Mouse (Mus musculus) liver, embryonic 14.5 days (tissue): ENCODE measurements around the gene Gm17581. TPM values are rescaled to one million over a fixed set of nuclear protein-coding genes. Genes with fewer than 3 reads are reported as not detected.

Source experiments
- ATAC-seq: fragments of 200-750 bp; cut with Nextera tagmentation; 2 replicates; pipeline ENCODE4 v1.8.0; 2017; ENCODE audit warnings: moderate number of reproducible peaks, mild to moderate bottlenecking, moderate library complexity; ENCODE audit not compliant: insufficient read depth
- DNase-seq, 3 experiments: peaks; one replicate each; pipeline ENCODE4 v3.0.0-alpha.2; 2012 to 2013; ENCODE audit warnings: low read depth in 3 of 3, low spot score in 3 of 3
- H3K27ac ChIP-seq: fragments of 300-500 bp; sonication (generic); 2 replicates; pipeline ENCODE4 v1.5.1; 2014; ENCODE audit warnings: moderate library complexity, mild to moderate bottlenecking, control low read depth, inconsistent platforms
- H3K27me3 ChIP-seq: fragments of 300-500 bp; sonication (generic); 2 replicates; pipeline ENCODE4 v1.6.1; 2014; ENCODE audit warnings: mild to moderate bottlenecking, low read length, moderate library complexity; ENCODE audit not compliant: control insufficient read depth, insufficient read depth
- H3K36me3 ChIP-seq: fragments of 300-500 bp; sonication (generic); replicated peaks from 2 replicates; pipeline ENCODE4 v1.6.1; 2014; ENCODE audit warnings: low read depth; ENCODE audit not compliant: control insufficient read depth, insufficient read depth
- H3K4me1 ChIP-seq, 2 experiments: fragments of 200-500 bp in 1 of 2; fragments of 300-500 bp in 1 of 2; sonication (generic) in 1 of 2; replicated peaks; 2 replicates each; pipeline ENCODE4 v1.6.1; 2012 to 2014; ENCODE audit warnings: antibody characterized with exemption in 1 of 2, inconsistent platforms in 1 of 2, low read length in 1 of 2; ENCODE audit not compliant: control insufficient read depth in 2 of 2, insufficient read depth in 2 of 2
- H3K4me2 ChIP-seq: fragments of 300-500 bp; sonication (generic); 2 replicates; pipeline ENCODE4 v1.6.1; 2014; ENCODE audit warnings: low read depth, mild to moderate bottlenecking, control low read depth, moderate library complexity
- H3K4me3 ChIP-seq, 2 experiments: fragments of 200-500 bp in 1 of 2; fragments of 300-500 bp in 1 of 2; sonication (generic) in 1 of 2; 2 replicates each; pipeline ENCODE4 v1.5.1; 2012 to 2014; ENCODE audit warnings: low read depth in 2 of 2, low read length in 2 of 2, mild to moderate bottlenecking in 2 of 2, control low read depth in 1 of 2, inconsistent platforms in 1 of 2, moderate library complexity in 1 of 2; ENCODE audit not compliant: insufficient read depth in 1 of 2
- H3K9ac ChIP-seq: fragments of 300-500 bp; sonication (generic); replicated peaks from 2 replicates; pipeline ENCODE4 v1.6.1; 2014; ENCODE audit warnings: mild to moderate bottlenecking, control low read depth, moderate library complexity
- H3K9me3 ChIP-seq: fragments of 300-500 bp; sonication (generic); 2 replicates; pipeline ENCODE4 v1.6.1; 2016; ENCODE audit warnings: low read length, mixed read lengths; ENCODE audit not compliant: control insufficient read depth
- CTCF ChIP-seq: IDR thresholded peaks from 2 replicates; pipeline ENCODE4 v1.5.1; 2016; ENCODE audit warnings: antibody characterized with exemption, low read depth, control low read depth
- EP300 ChIP-seq: IDR thresholded peaks from 2 replicates; pipeline ENCODE4 v1.6.1; 2016; ENCODE audit warnings: antibody characterized with exemption, low read depth
- WGBS: fragments of 180-500 bp; shearing (Covaris S2); extraction: QIAGEN DNeasy Blood & Tissue Kit; methylation state at CpG from one replicate; pipeline ENCODE4 v1.1.7; 2014; ENCODE audit not compliant: insufficient replicate concordance; 5-methylcytosine and 5-hydroxymethylcytosine counted together
- polyA plus RNA-seq, 2 experiments: library from polyadenylated mRNA; depleted of rRNA in 1 of 2; stranded (reverse) in 1 of 2; unstranded in 1 of 2; fragments of >200 nt; fragmentation: Nextera tagmentation in 1 of 2; extraction: Ambion mirVana in 1 of 2; gene quantifications; 2 replicates each; pipeline versions ENCODE4 v1.2.1 to v1.2.3; 2012 to 2014

Gene Gm17581
- polyA plus RNA-seq, 2 experiments: not detected

- Histone ChIP-seq H3K27ac (no peak overlapping the region), H3K9me3 (no peaks in the 10 kb centered on the region), H3K36me3 (no peaks in the 10 kb centered on the region), H3K9ac (no peak overlapping the region), H3K4me2 (no peak overlapping the region), H3K27me3 (peaks cover 53% of the 10 kb centered on the region), H3K4me3 (no peak overlapping the region), H3K4me1 (no peaks in the 10 kb centered on the region)
- TF ChIP-seq EP300 (no peak), CTCF (no peak)
- ATAC-seq (no peak), DNase-seq (no peak)
- WGBS: 46% methylated on average over 4 of the region's 4 CpGs
Measured at GRCm38 (mm10) chr2:155773664-155774063, 38.0 kb upstream of the Gm17581 start.

DNA sequence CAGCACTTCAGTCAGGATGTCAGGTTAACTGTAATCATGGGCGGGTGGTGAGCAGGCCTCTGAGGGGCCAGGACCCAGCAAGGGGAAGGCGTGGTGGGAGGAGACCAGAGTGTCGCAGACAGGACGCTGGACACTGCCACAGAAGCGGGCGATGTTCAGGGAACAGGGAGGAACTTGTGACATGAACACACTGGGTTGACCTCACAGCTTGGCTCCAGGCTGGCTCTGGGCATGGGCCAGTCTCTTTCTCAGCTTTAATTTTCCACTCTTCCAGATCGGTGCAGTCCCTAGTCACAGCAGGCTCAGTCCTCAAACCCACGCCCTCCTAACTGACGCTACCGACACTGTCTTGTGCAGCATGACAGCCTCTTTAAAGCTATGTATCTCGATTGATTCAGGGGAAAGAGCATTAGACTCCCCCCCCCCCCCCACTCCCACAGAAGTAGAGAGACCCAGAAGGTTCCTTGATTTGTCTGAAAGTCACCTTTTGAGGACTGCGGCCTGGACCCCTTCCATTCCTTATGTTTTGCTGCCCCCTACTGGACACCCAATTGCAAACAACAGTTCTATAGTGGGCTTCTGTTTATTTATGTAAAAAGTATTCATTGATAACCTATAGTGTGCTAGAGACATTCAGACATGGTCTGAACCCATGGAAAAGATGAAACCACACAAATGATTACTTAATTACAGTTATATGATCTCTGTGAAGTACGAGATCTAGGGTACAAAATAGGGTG lies 29.2 kb upstream of the Gm17581 start:
- H3K27ac ChIP-seq: no peak overlapping the region
- H3K9ac ChIP-seq: no peak overlapping the region
- no peaks in the 10 kb centered on the region for H3K4me1 ChIP-seq
- TF ChIP-seq EP300 (no peak), CTCF (peak; percentile 70)
- peak; percentile 28 to 55 (median 38) for DNase-seq
- H3K4me3 ChIP-seq: no peak overlapping the region
- H3K4me2 ChIP-seq: no peak overlapping the region
- 49% methylated on average over 13 of the region's 13 CpGs for WGBS
- no peaks in the 10 kb centered on the region for H3K9me3 ChIP-seq
- no peak for ATAC-seq
- no peaks in the 10 kb centered on the region for H3K36me3 ChIP-seq
- H3K27me3 ChIP-seq: no peaks in the 10 kb centered on the region

- Histone ChIP-seq H3K4me3 (no peak overlapping the region), H3K4me2 (no peak overlapping the region), H3K27me3 (no peaks in the 10 kb centered on the region), H3K9me3 (no peaks in the 10 kb centered on the region), H3K36me3 (no peaks in the 10 kb centered on the region), H3K27ac (no peak overlapping the region), H3K4me1 (no peaks in the 10 kb centered on the region), H3K9ac (no peak overlapping the region)
- DNase-seq: no peak
- peak; percentile 60 for TF ChIP-seq CTCF
- TF ChIP-seq EP300: no peak
- ATAC-seq: no peak
- 45% methylated on average over 14 of the region's 14 CpGs for WGBS
Measured at GRCm38 (mm10) chr2:155756855-155757566, 21.3 kb upstream of the Gm17581 start.

- no peak overlapping the region for H3K27ac ChIP-seq
- H3K4me3 ChIP-seq: no peak overlapping the region
- peaks cover 9% of the 10 kb centered on the region; the same call in 1 of the 2 replicates for H3K27me3 ChIP-seq
- H3K9me3 ChIP-seq: no peaks in the 10 kb centered on the region
- no peak overlapping the region for H3K9ac ChIP-seq
- 0% methylated on average over 1 of the region's 1 CpGs for WGBS
- H3K4me2 ChIP-seq: no peak overlapping the region
- H3K36me3 ChIP-seq: no peaks in the 10 kb centered on the region
- no peak for ATAC-seq
- DNase-seq: peak; percentile 36 to 46 (median 44)
- no peaks in the 10 kb centered on the region for H3K4me1 ChIP-seq
- no peak for TF ChIP-seq EP300
- peak; percentile 68 for TF ChIP-seq CTCF
Measured at GRCm38 (mm10) chr2:155755746-155756145, 20.1 kb upstream of the Gm17581 start.

DNA sequence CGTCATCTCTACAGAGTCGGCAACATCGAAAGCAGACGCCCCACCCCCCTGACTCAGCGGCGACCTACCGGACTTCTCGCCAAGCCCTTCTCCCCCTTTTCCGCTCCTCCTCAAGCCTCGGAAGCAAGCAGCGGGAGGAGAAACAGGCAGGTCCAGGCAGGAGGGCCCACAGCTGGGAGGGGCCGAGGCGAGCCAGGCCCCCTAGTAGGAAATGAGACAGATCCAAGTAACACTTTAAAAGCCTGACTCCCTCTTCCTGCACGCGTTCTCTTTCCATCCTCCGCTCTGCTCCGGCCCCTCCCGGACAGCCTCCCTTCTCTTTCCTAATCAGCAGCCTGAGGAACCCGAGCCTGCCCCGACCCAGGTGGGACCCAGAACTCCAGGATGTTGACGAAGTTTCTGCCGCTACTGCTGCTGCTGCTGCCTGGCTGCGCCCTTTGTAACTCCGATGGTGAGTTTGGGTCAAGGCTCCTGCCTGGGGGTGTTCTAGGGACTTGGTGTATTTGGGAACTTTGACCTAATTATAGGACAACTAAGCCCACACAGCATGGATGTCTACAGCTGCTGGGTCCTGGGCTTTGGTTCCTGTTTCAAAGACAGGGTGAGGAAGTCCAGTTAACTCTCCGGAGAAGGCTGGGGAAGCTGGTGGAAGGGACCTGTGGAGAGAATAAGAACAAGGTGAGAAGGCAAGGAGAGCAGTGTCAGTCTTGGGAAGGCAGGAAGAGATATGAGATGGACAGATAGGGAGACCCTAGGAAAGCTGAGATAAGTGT lies 15.5 kb upstream of the Gm17581 start, which contains the start of gene Procr:
TSS of gene Procr (plus strand) at position 104 of the 773 bp plus-strand sequence.
- peaks cover 9% of the 10 kb centered on the region; the same call in 1 of the 2 replicates for H3K27me3 ChIP-seq
- H3K36me3 ChIP-seq: no peaks in the 10 kb centered on the region
- peak within 1 kb of the TSS; percentile 14 to 18; a peak in 3 of 4 replicates for H3K4me3 ChIP-seq
- H3K27ac ChIP-seq: no peak within 1 kb of the TSS
- H3K9me3 ChIP-seq: no peaks in the 10 kb centered on the region
- H3K4me2 ChIP-seq: peak within 1 kb of the TSS; percentile 35
- no peaks in the 10 kb centered on the region for H3K4me1 ChIP-seq
- H3K9ac ChIP-seq: no peak within 1 kb of the TSS
- DNase-seq: no peak
- TF ChIP-seq EP300: no peak
- TF ChIP-seq CTCF: no peak
- no peak for ATAC-seq
- WGBS: 3% methylated on average over 24 of the region's 25 CpGs
